Mouse (Mus musculus) left cerebral cortex, adult 2 months (tissue): ENCODE measurements around the gene Ttyh3. TPM values are rescaled to one million over a fixed set of nuclear protein-coding genes. Genes with fewer than 3 reads are reported as not detected.
A peak's percentile ranks its signal among the peaks of the same experiment; 100 is the strongest.

ENCODE experiments used
- DNase-seq, 2 experiments: peaks; one replicate each; pipeline ENCODE4 v3.0.0; 2021 to 2022; ENCODE audit warnings: low spot score in 2 of 2, mixed read lengths in 1 of 2; ENCODE audit errors: extremely low spot score in 1 of 2
- H3K27ac ChIP-seq: fragments of 200-600 bp; 2 replicates; pipeline ENCODE4 v1.8.1; 2022
- H3K4me3 ChIP-seq: fragments of 200-600 bp; 2 replicates; pipeline ENCODE4 v1.8.1; 2022
- CTCF ChIP-seq: fragments of 200-600 bp; IDR thresholded peaks from 2 replicates; pipeline ENCODE4 v1.8.1; 2022; ENCODE audit warnings: antibody characterized with exemption, mild to moderate bottlenecking, moderate library complexity
- intact Hi-C: fragments of 180-260 bp; cut with DNase I; formaldehyde crosslinking; loops from one replicate; pipeline ENCODE4 v1.15.1; 2025
- total RNA-seq, 2 experiments: library from RNA; stranded (reverse); gene quantifications; 2 replicates each; pipeline ENCODE4 v1.2.3; 2021

Ttyh3 gene
- total RNA-seq, 2 experiments from 2014 or later: 244 to 247 TPM

GRCm38 (mm10) chr5:140639871-140640270 lies 9.0 kb downstream of the Ttyh3 start:
- Histone ChIP-seq H3K4me3 (no peak overlapping the region), H3K27ac (no peak overlapping the region)
- no peak for TF ChIP-seq CTCF
- intact Hi-C loops: no loop called here
- DNase-seq: no peak

- H3K4me3 ChIP-seq: no peak overlapping the region
- no peak for TF ChIP-seq CTCF
- intact Hi-C loops: no loop called here
- no peak for DNase-seq
- no peak overlapping the region for H3K27ac ChIP-seq
These were observed 9.5 kb downstream of the Ttyh3 start for GRCm38 (mm10) chr5:140639312-140639711.

- intact Hi-C loops: no loop called here
- Histone ChIP-seq H3K4me3 (no peak overlapping the region), H3K27ac (no peak overlapping the region)
- no peak for TF ChIP-seq CTCF
- DNase-seq: no peak
These were observed 10.3 kb downstream of the Ttyh3 start for GRCm38 (mm10) chr5:140638484-140638883.

- H3K4me3 ChIP-seq: no peak overlapping the region
- no peak for DNase-seq
- no peak overlapping the region; the same call in 1 of the 2 replicates for H3K27ac ChIP-seq
- no peak for TF ChIP-seq CTCF
- intact Hi-C loops: no loop called here
These were observed 10.8 kb downstream of the Ttyh3 start for GRCm38 (mm10) chr5:140637989-140638388.

- Histone ChIP-seq H3K4me3 (no peak overlapping the region), H3K27ac (no peak overlapping the region)
- intact Hi-C loops: no loop called here
- TF ChIP-seq CTCF: no peak
- peak in 1 of 2 experiments; percentile 51 for DNase-seq
These were observed 11.8 kb downstream of the Ttyh3 start for GRCm38 (mm10) chr5:140637058-140637410.

GRCm38 (mm10) chr5:140636316-140637057 lies 12.3 kb downstream of the Ttyh3 start:
- peak; percentile 34 for TF ChIP-seq CTCF
- Histone ChIP-seq H3K4me3 (no peak overlapping the region), H3K27ac (no peak overlapping the region)
- intact Hi-C loops: no loop called here
- DNase-seq: no peak

- Histone ChIP-seq H3K27ac (no peak overlapping the region), H3K4me3 (no peak overlapping the region)
- DNase-seq: no peak
- intact Hi-C loops: no loop called here
- no peak for TF ChIP-seq CTCF
These were observed 13.8 kb downstream of the Ttyh3 start for GRCm38 (mm10) chr5:140634798-140635722.

GRCm38 (mm10) chr5:140633432-140633831 lies 15.4 kb downstream of the Ttyh3 start:
- no peak overlapping the region for H3K4me3 ChIP-seq
- no peak overlapping the region for H3K27ac ChIP-seq
- DNase-seq: no peak
- intact Hi-C loops: no loop called here
- TF ChIP-seq CTCF: no peak

- Histone ChIP-seq H3K27ac (no peak overlapping the region), H3K4me3 (no peak overlapping the region)
- intact Hi-C loops: no loop called here
- peak; percentile 42 for TF ChIP-seq CTCF
- DNase-seq: no peak
These were observed 19.8 kb downstream of the Ttyh3 start for GRCm38 (mm10) chr5:140628995-140629394.

- Histone ChIP-seq H3K4me3 (no peak overlapping the region), H3K27ac (no peak overlapping the region)
- intact Hi-C loops: no loop called here
- TF ChIP-seq CTCF: peak; percentile 35
- DNase-seq: no peak
These were observed 21.3 kb downstream of the Ttyh3 start for GRCm38 (mm10) chr5:140627580-140627979.

GRCm38 (mm10) chr5:140624961-140625360 lies 23.9 kb downstream of the Ttyh3 start:
- TF ChIP-seq CTCF: no peak
- Histone ChIP-seq H3K27ac (no peak overlapping the region), H3K4me3 (no peak overlapping the region)
- intact Hi-C loops: no loop called here
- no peak for DNase-seq

GRCm38 (mm10) chr5:140624238-140624637 lies 24.6 kb downstream of the Ttyh3 start:
- TF ChIP-seq CTCF: no peak
- no peak for DNase-seq
- Histone ChIP-seq H3K27ac (no peak overlapping the region), H3K4me3 (no peak overlapping the region)
- intact Hi-C loops: no loop called here
